ENCODE assay signal across 9 mouse cellular contexts in genomic region chr5:125107011-125107651, GRCm38 (mm10).
DNase-seq lines count a peak whose midpoint lies in the region; ATAC-seq lines count a peak whose summit lies in the region.
"Had no signal": no experiment of that assay in that cellular context is flagged by ENCODE, and none has a peak within 500 bp of the region (broad histone marks: within the 10 kb centered on the region; RNA-seq: fewer than 3 reads in every experiment).

No protein-coding gene starts in this region.

- H3K4me2 ChIP-seq in forebrain, embryonic 14.5 days (ENCODE audit: low read length) = no peak overlapping the region
- H3K4me2 ChIP-seq in forebrain, embryonic 12.5 days = no peak overlapping the region

- no peaks in the 10 kb centered on the region for H3K27me3 ChIP-seq in forebrain, embryonic 14.5 days (replicated peaks; ENCODE audit: control insufficient read depth, insufficient read depth, low read length)
- no peaks in the 10 kb centered on the region; the same call in 1 of the 2 replicates for H3K27me3 ChIP-seq in forebrain, embryonic 12.5 days
- H3K27me3 ChIP-seq in megakaryocyte, embryonic 14.5 days (replicated peaks) = peaks cover 53% of the 10 kb centered on the region
- H3K27me3 ChIP-seq: liver, embryonic 15.5 days had no signal

- intact Hi-C loops in heart, postnatal 14 days (cut with DNase I) = loop anchor here (2.0 to 5.0 kb wide), 5 partner anchors 70 to 200 kb away; no protein-coding TSS in a partner anchor

- WGBS in forebrain, embryonic 14.5 days = 58% methylated on average over 11 of the region's 11 CpGs
- 66% methylated on average over 11 of the region's 11 CpGs for WGBS in forebrain, embryonic 12.5 days

- peaks cover 52% of the 10 kb centered on the region for H3K36me3 ChIP-seq in forebrain, embryonic 14.5 days (ENCODE audit: control insufficient read depth, insufficient read depth, low read length)
- peaks cover 66% of the 10 kb centered on the region for H3K36me3 ChIP-seq in forebrain, embryonic 12.5 days (replicated peaks)
- H3K36me3 ChIP-seq in megakaryocyte, embryonic 14.5 days (replicated peaks; ENCODE audit: low read length) = peaks cover 79% of the 10 kb centered on the region

- no peak for ATAC-seq in forebrain, embryonic 14.5 days
- ATAC-seq in forebrain, embryonic 12.5 days (ENCODE audit: low FRiP score) = no peak

- no peak overlapping the region for H3K27ac ChIP-seq in forebrain, embryonic 14.5 days (ENCODE audit: low read depth, low read length)
- H3K27ac ChIP-seq in forebrain, embryonic 12.5 days = no peak overlapping the region
- H3K27ac ChIP-seq: liver, embryonic 15.5 days had no signal

- H3K4me3 ChIP-seq in forebrain, embryonic 14.5 days (ENCODE audit: low read depth, low read length) = no peak overlapping the region
- no peak overlapping the region for H3K4me3 ChIP-seq in forebrain, embryonic 12.5 days (replicated peaks)
- H3K4me3 ChIP-seq in megakaryocyte, embryonic 14.5 days (replicated peaks) = peak overlapping the region; percentile 90
- H3K4me3 ChIP-seq: liver, embryonic 15.5 days had no signal

- H3K4me1 ChIP-seq in forebrain, embryonic 14.5 days (ENCODE audit: control insufficient read depth, insufficient read depth, low read length) = peaks cover 39% of the 10 kb centered on the region
- peaks cover 51% of the 10 kb centered on the region for H3K4me1 ChIP-seq in forebrain, embryonic 12.5 days
- H3K4me1 ChIP-seq in megakaryocyte, embryonic 14.5 days = peaks cover 68% of the 10 kb centered on the region

- no peaks in the 10 kb centered on the region for H3K9me3 ChIP-seq in forebrain, embryonic 14.5 days (replicated peaks; ENCODE audit: control insufficient read depth, low read length)
- H3K9me3 ChIP-seq in forebrain, embryonic 12.5 days = no peaks in the 10 kb centered on the region
- H3K9me3 ChIP-seq in megakaryocyte, embryonic 14.5 days = 0 out of 2 replicates have a peak, but pooled peaks cover under 1% of the 10 kb centered on the region
- H3K9me3 ChIP-seq: liver, embryonic 15.5 days had no signal

- DNase-seq in forebrain, embryonic 14.5 days (ENCODE audit: low spot score) = peak; percentile 61
- DNase-seq in MN1 (ENCODE audit: low spot score) = peak; percentile 78
- DNase-seq in cerebellum, adult 9-11 months = peak; percentile 71
- peak; percentile 78 to 79 for DNase-seq in heart, postnatal 14 days
- DNase-seq in layer of hippocampus, postnatal 25 days (ENCODE audit: extremely low spot score in 1 of 2, low spot score in 1 of 2) = peak; percentile 24 to 63
- DNase-seq in spleen, postnatal 36 days (ENCODE audit: low spot score in 2 of 2) = peak; percentile 38 to 43

- no peak overlapping the region for H3K9ac ChIP-seq in forebrain, embryonic 14.5 days (ENCODE audit: low read length)
- H3K9ac ChIP-seq in forebrain, embryonic 12.5 days = no peak overlapping the region
- H3K9ac ChIP-seq: liver, embryonic 15.5 days had no signal
